Mouse (Mus musculus) B cell, adult 2 months (primary cell): ENCODE measurements around the gene Map9.
A peak's percentile ranks its signal among the peaks of the same experiment; 100 is the strongest.
"Not testable (repeated sequence)": the region's sequence is repeated elsewhere in the genome, so short reads cannot be mapped to it uniquely, and the experiment has no call there.

Experiments
- DNase-seq, 2 experiments: peaks; one replicate each; pipeline ENCODE4 v3.0.0; 2022

The Map9 gene

DNA sequence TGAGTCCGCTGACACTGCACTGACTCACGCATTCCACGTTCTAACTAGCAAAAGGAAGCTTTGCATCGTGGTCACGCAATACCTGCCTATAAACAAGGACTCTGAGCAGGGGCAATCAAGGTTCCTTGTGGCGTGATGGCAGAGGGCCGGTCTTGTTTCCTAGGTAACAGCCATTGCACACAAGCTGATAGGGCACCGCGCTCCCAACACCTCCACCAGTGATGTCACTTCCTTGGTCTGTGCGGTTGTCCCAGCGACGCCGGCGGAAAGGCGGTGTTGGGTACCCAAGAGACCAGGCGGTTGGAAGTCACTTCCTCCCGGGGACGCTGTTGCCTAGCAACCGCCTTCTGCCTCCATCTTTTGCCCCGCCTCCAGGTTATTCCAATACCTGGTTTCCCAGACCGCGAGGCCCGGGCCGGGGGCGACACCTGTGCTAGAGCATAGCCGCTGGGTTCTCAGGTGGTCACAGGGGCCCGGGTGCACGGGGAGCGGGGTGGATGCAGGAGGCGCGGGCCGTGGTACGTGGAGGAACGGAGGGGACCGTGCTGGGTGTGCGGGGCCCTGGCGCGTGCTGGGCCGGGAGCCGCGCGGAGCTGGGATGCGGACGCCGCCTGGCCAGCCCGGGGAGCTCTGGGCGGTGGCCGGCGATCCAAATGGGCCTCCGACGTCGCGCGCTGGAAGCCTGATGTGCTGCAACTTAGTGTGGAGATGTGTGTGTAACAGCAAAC lies at the start of gene Map9:
TSS of gene Map9 (plus strand) at position 248 of the 728 bp plus-strand sequence.
- peak; percentile 91 to 94 for DNase-seq

DNA sequence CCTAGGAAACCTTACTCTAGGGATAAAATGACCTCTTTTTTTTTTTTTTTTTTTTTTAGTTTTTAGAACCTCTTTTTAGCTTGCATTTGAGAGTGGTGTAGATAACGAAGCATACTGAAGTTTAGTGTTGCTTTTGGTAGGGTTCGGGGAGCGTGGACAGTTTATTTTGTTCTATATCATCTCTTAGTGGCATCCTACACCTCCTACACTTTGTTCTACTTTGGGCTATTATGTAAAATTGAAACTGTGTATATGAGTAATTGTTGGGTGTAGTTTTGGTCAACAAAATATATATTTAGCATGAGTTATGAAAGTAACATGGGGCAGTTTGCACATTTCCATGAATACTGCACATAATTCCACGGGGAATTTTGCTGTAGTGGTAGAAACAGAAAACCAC lies 42.1 kb upstream of the Map9 start:
- DNase-seq, result no peak

DNA sequence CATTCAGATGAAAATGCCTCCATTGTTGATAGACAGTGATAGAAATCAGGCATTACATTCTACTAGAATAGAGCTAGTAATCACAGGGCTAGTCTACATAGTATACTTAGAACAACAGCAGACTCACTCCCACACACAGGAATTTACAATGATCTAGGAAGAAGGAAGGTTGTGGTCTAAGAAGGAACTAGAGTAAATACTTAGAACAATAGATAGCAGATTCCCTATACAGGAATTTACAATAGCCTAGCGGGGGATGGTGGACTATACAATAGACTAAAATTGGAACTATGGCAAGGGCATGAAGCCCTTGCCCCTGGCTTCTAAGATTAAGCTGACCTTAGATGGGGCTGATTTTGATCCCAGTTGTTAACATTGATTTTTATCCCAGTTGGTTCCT lies 31.1 kb upstream of the Map9 start:
- not testable (repeated sequence) for DNase-seq

DNA sequence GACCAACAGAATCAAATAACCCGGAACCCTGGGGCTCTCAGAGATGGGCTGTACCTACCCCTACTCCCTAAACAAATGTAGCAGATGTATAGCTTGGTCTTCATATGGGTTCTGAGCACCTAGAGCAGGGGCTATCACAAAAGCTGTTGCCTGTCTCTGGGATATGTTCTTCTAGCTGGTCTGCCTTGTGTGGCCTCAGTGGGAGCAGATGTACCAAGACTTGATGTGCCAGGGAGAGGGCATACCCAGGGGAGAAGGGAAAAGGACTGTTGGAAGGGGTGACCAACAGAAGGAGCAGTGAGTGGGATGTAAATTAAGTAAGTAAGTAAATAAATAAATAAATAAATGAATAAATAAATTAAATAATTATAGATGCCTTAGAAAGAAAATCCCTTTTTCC lies 25.8 kb upstream of the Map9 start:
- no peak for DNase-seq

DNA sequence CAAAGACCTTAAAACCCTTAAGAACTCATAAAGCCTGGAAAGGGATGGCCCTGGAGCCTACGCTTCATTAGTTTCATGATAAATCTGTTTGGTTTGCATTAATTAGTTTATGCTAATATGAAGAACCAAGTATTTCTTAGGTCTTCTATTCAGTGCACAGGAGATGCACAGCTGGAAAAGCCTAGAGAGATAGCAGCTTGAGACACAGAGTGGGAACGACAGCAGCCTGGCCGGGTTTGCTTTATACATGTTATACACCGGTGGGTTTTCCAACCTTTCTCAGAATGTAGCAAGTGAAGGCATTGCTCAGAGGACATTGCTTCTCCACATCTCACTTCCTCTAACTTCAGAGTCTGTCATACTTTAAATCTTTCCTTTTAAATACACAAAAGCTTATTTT lies 25.3 kb upstream of the Map9 start:
- no peak for DNase-seq

DNA sequence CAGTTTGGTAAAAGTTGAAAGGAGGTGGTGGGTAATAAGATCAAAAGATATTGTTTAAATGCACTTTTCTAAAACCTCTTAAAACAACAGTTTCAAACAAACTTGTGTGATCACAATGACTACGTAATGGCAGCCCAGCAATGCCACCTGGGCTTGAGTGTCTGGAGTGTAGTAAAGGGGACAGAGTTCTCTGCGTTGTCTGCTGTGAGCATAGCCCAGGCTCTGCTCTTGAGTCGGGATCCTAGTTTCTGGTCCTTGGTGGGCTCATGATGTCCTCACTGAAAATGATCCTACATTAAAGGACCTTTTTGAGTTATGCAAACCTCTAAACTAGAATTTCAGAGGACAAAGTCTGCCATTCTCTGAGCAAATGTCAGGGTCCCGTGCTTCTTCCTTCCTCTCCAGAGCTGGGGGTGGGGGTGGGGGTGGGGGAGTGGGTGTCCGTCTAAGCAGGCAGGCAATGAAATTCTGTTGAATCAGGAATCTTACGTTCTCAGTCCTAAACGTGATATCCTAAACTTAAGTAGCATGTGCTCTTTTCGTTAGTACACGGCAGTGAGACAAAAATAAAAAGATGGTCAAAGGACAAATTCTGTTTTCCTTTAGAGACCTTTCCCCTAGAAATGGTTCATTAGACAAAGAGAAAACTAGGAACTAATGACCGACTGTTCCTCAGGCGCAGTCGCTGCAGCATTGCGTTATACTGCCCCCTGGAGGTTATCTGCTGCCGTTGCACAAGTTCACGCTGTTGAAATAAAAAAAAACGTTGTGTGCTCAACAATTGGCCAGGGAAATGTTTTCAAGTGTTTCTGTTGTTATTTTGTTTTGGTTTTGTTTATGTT lies 24.5 kb upstream of the Map9 start:
- peak; percentile 50 to 54 for DNase-seq

DNA sequence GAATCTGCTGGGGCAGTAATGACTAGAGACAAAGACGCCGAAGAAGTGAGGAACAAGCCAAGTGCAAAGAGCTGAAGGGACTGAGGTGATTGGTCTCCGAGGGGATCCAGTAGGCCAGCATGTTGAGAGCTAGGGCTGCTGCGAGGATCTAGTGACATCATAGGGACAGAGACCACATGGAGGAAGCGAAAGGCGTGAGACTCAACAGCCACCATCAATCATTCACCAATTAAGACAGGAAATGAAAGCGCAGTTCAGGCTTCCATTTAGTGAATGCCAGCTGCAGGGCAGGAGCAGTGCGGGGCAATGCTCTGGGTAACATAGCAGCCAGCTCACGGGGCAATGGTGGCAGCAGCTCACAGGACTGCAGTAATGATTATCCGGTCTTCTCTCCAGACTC lies 17.7 kb upstream of the Map9 start:
- DNase-seq, result peak; percentile 47

DNA sequence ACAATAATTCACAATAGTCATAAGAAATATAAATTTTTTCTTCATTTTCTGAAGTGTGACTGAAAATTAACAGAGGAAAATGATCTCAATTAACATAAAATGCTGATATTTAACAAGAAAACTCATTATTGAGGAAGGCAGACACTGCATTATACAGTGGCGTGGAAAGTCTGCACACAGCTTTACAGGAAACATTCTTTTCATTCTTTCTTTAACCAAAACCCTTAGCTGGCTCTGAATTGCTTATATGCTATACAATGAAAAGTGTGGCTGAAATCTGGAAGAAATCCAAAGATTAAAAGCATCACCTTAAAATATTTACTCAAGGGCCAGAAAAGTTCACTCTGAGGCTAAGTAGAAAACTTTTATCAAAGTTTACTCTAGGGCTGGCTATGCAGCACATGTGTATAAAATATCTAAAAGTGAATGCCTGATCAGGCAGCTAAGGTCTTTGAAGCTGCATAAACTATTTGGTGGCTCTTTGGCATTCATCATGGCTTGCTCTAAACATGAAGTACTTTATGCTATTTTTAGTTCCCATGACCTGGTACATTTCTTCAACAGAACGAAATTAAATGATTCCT lies 9.5 kb upstream of the Map9 start:
- no peak for DNase-seq

DNA sequence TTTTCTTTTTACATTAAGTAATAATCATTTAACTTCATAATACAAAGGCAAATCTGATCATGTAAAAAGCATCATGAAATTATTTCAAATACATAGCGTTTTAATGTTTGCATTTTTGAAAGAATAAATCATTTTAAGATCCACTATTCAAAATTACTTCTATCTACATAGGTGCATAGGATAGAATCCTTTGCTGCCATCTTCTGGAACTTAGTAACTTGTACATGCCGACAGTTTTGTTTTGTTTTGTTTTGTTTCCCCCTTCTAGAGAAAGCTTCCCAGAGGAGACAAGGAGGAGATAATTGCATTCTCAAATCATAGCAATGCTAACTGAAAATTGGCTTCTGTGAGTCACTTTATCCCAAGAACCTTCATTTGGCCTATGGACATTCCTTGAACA lies 7.5 kb upstream of the Map9 start:
- DNase-seq, result no peak

DNA sequence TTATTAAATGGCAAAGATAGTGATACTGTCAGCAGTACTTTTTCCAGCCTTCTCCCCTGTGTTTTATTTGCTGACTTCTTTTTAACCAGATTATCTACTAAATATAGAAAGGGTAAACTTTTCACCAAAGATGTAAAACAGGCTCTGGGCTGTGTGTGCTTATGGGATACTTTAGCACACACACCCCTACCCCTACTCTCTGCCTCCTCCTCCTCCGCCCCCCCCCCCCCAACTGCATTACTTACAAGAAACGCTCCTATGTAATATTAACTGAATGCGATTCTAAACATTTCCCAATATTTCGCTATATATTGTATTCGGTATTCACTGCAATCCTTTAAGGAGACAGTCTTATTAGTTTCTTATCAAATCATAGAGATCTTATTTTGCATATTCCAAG lies 504 bp upstream of the Map9 start:
- DNase-seq, result no peak

DNA sequence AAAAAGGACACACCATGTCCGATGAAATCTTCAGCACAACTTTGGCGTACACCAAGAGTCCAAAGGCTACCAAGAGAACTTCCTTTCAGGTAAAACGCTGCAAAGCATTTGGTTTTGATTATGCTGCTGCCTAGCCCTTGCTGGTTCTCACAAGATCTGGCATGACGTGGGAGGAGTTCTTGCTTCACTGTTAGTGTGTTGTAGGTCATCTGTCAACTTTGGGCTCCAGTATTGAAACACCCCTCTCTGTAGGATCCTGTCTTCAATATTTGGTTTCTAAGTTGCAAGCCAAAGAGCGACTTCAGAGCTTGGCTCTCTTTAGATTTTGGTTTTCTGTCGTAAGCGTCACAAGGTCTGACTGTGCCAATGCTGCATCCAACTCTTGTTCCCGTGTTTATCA lies 1.2 kb downstream of the Map9 start:
- no peak for DNase-seq

DNA sequence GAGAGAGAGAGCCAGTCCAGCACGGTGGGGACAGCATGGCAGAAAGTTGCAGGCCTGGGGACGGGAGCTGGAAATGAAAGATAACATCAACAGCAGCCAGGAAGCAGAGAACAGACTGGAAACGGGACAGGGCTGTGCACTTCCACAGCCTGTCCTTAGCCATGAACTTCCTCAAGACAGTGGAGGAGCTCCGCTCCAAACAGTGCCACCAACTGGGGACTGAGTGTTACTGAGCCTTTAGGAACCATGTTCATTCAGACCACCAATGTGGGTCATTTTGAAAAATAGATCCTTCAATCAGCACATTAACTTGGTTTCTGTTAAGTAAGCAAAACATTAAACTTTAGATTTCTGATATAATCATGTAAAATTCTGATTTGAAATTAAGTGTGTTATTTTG lies 4.6 kb downstream of the Map9 start:
- DNase-seq, result peak; percentile 16 to 21

DNA sequence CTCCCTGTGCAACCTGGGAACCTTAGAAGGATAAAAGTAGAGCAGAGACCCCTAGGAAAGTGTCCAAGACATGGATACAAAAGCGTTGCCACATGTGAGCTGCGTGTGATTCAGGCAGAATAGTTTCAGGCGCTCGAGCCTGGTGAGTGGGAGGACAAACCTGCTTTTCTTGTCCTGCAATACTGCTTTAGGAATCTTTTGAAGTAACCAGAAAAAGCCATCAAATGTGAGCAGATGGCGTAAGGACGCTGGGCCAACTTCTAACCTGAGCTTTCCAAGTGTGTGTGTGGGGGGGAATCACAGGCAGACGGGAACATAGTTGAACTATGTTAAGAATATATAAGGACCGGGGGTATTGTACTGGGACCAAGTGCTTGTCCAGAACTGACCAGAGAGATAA lies 6.7 kb downstream of the Map9 start:
- DNase-seq, result no peak

DNA sequence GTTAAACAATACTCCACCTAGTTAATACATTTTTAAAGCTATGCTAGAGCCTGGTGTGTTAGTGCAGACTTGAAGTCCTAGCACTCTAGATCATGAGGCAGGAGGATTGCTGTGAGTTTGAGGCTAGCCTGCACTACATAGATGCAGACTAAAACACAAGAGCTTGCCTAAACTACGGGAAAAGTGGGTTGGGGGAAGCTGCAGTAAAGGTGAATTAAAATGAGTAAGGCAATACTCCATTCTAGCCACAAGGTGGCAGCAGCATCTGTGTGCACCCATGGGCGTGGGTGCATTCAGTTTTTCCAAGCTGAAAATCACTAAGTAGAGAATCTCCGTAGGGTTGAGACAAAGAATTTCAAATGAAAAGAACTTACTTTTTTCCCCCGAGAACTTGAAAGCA lies 7.1 kb downstream of the Map9 start:
- DNase-seq, result peak; percentile 28 to 38

DNA sequence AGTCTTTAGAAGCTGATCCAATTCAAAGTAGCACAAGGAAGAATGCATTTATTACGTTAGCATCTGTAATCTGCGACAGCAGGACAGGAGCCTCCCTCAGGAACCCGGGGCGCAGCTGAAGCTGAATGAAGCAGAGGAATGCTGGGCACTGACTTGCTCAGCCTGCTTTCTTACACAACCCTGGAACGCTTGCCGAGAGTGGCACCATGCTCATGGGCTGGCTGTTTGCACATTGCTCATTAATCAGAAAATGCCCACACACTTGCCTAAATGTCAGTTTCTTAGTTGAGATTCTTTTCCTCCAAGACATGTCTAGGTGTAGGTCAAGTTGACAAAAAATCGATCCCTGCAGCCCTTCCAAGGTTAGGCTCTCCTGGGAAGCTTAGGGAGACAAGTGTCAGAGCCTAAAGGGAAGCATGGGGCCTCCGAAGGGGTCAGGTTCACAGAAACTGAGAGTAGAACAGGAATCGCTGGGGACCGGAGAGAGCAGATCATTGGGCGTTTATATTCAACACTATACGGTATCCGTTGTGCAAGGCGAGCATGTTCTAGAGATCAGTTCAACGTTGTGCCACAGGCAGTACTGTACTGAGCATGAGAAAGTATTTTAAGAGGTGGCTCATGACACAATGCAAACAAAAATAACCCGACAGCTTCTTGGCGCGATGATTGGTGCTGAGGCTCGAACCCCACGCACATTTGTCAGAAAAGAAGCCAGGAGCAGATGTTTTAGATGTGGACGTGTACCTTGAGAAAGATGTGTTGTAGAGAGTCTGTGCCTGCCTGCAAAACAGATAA lies 11.4 kb downstream of the Map9 start:
- DNase-seq, result no peak

DNA sequence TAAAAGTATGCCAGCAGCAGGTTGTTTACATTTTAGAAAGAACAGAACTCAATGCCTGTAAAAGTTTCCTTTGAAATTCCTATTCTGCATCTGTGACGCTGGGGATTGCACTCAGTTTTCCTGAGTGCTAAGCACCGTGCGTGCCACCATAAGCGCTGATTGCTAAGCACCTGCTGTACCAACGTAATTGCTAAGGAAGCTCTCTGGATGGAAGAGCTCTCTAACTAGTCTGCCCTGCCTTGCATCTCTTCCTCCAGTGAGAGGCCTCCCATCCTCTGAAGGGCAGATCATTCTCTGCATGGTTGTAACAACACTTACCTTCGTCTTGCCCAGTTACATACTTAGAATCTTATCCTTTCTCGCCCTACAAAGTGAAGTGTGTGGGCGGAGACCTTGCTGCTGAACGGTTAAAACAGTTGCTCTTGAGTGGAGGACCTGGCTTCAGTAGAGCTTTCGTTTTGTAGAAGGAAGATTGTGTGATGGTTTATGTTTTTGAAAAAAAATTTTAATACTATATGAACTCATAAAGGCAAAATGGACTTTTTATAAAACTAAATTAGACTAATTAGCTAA lies 12.7 kb downstream of the Map9 start:
- no peak for DNase-seq

DNA sequence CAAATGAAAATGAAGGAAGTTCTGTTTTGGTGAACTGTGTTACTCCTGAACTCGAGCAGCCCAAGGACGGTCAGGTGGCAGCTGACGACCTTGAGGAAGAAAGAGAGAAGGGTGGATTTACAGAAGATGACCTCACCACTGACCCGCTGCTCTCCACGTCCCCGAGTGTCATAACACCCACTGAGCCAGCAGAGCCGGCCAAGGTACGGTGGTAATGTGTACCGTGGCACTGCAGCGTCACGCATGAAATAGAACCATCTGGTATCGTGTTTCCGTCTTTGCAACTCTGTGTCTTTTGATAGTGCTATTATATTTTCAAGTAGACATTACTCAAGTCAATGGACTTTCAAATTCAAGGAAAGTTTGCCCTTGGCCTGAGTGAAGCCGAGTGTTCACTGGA lies 19.1 kb downstream of the Map9 start:
- DNase-seq, result no peak

DNA sequence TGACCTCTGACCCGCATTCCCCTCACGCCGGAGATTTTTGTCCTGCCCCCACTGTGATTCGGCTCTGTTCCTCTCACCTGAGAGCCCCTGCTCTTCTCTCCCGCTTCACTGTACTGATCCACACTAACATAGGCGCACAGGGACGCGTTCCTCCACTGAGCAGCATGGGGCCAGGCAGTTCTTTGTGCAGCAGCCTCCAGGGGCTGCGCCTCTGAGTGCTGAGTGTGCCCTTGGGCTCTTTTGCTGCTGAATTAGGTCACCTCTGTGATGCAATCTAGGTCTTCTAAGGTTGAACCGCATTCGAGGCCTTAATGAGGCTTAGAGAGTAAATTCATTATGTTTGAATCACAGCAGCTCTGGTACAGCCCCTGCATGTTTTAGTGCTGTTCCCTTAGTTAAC lies 24.5 kb downstream of the Map9 start:
- no peak for DNase-seq

DNA sequence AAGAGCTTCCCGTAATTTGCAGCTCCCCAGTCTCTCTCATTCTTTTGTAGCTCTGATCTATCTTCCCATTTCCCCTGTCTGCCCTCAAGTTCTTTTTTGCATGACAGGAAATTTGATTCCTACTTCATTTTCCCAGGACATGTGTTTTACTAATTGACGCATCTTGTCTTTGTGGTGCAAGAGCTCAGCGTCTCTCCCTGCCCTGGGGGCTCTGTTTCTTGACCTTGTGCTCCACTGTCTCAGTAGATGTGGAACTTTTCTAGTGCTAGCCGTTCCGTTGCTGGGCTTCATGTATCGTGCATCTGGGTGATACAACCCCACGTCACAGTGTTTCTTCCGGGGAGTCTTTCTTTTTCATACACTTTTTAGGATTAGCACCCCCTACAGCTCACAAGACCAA lies 27.2 kb downstream of the Map9 start:
- no peak for DNase-seq

DNA sequence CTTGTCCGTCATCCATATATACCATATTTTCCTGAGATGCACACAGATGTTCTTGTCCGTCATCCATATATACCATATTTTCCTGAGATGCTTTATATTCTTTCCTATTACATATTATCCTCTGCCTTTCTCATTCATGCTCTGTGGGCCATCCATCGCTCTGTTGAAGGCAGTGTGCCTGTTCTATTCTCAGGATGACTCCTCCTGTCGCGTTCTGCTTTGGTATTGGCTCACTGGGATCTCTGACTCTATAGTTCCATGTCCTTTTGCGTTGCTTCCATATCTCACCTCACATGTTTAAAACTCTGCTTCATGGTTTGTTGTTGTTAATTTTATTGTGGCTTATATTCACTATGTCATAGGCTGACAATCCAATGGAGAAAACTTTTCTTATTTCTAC lies 48.0 kb downstream of the Map9 start:
- no peak for DNase-seq

DNA sequence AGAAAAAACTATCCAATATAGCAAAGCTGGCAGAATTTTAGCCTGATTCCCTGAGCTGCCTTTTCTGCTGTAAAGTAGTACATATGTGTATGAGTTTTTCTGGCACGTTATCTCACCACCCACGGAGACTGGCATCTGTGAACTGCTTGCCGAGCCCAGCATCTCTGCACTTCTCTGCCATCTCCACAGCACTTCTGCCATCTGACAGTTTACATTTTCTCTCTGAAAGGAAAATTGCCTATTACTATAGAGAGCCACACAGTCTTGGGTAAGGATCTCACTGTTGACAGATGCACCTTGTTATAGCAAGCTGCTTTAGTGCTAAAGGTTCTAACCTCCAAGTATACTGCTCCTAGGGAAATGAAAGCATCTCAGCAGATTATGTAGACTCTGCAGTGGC lies 48.5 kb downstream of the Map9 start:
- no peak for DNase-seq

DNA sequence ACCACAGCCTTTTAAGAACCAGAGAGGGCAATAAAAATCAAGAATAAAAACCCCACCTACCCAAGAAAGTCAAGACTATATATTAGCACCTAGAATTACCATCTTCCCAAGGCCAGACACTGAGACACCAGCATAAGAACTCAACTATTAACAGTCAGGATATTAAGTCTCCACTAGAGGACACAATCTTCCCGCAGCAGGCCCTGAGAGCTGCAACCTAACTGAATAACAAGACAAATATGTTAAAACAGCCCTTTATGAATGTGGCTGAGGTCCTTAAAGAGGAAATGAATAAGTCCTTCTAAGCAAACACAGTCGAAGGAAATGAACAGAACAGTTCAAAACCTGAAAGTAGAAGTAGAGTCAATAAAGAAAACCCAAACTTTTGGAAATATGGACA lies 49.6 kb downstream of the Map9 start:
- DNase-seq, result no peak

DNA sequence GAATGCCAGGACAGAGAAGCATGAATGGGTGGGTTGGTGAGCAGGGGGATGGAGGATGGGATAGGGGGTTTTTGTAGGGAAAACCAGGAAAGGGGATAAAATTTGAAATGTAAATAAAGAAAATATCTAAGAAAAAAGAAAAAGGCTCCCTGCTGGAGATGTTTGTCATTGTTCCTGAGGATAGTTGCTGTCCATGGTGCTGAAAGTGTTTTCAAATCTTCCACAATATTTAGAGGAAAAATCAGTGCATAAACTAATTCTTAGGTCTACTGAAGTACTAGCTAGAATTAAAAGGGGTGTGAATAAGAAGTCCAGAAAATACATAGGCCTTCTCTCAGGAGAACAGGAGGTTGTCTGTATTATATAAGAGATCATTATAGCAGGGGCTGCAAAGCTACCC lies 54.6 kb downstream of the Map9 start:
- DNase-seq, result no peak
